Mouse (Mus musculus): ENCODE measurements at regions not wholly inside any gene's neighbourhood (a gene's known extent, or its start where the extent isn't known, plus 50 kb on each side); places are given as distances from the start of the nearest gene placed in this dataset.

DNA sequence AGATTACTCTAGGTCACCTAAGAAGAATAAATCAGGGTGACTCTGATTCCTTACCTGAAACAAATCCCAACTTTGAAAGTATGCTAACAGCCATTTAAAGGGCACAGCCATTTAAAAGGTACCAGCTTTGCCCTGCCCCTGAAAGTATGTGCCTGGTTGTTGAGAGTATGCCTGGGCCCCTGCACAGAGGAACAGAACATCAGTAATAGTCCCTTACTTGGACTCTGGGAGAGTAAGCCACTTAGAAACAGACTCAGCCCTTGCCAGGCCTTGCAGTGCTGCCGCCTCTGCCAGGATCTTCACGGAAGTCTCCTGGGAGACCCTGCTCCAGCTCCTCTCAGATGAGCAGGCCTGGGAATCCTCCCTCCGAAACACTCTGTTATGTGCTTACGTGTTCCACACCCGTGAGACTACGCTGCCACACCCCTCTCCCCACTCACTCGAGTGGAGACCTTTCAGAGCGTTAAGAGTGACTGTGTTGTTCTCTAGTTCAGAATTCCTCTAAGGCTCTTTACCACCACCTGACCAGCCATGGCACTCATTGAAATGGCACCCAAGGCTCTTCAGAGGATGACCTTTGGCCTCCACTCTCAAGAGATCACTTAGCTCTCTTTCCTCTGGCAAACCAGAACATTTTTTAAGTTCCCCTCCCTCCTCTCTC lies 150.4 kb downstream of the Ly86 start:
- Histone ChIP-seq H3K9ac (ENCODE audit: low read length) (no peak overlapping the region), H3K27me3 (ENCODE audit: control insufficient read depth, insufficient read depth, low read length) (no peaks in the 10 kb centered on the region), H3K36me3 (ENCODE audit: control insufficient read depth, insufficient read depth, low read length) (no peaks in the 10 kb centered on the region), H3K4me1 (replicated peaks; ENCODE audit: control insufficient read depth, insufficient read depth, low read length) (no peaks in the 10 kb centered on the region), H3K27ac (ENCODE audit: low read depth, low read length) (no peak overlapping the region), H3K4me2 (ENCODE audit: low read depth, low read length, severe bottlenecking) (no peak overlapping the region), H3K4me3 (ENCODE audit: low read depth, low read length) (no peak overlapping the region), H3K9me3 (ENCODE audit: control insufficient read depth, low read length) (no peaks in the 10 kb centered on the region)
- 82% methylated on average over 8 of the region's 8 CpGs for WGBS
- no peak for ATAC-seq (replicated peaks; ENCODE audit: low FRiP score)
- DNase-seq (ENCODE audit: low spot score) = no peak

DNA sequence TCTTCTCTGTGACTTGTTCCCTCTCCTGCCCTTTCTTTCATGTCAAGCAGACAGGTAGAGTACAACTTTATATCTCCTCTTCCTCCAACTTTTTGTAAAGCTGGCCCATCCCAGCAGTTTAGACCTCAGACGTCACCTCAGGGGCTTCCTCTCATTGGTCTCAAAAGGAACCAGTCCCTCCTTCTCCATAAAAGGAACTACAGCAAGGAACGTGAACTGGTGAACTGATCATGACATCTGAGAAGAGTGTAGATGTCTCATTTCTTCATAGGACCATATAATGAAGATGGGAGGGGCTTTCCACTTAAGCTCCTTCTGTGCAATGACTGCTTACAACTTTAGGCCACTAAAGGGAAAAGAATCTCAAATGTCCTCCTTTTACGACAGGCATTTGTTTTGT lies 153.0 kb downstream of the Ly86 start:
- DNase-seq (ENCODE audit: low spot score) = no peak
- H3K27me3 ChIP-seq (ENCODE audit: control insufficient read depth, insufficient read depth, low read length) = no peaks in the 10 kb centered on the region
- no peaks in the 10 kb centered on the region for H3K4me1 ChIP-seq (replicated peaks; ENCODE audit: control insufficient read depth, insufficient read depth, low read length)
- no peaks in the 10 kb centered on the region for H3K36me3 ChIP-seq (ENCODE audit: control insufficient read depth, insufficient read depth, low read length)
- 80% methylated on average over 3 of the region's 3 CpGs for WGBS
- no peak overlapping the region for H3K4me2 ChIP-seq (ENCODE audit: low read depth, low read length, severe bottlenecking)
- H3K4me3 ChIP-seq (ENCODE audit: low read depth, low read length) = no peak overlapping the region
- no peak overlapping the region for H3K9ac ChIP-seq (ENCODE audit: low read length)
- no peak overlapping the region for H3K27ac ChIP-seq (ENCODE audit: low read depth, low read length)
- ATAC-seq (replicated peaks; ENCODE audit: low FRiP score) = no peak
- no peaks in the 10 kb centered on the region for H3K9me3 ChIP-seq (ENCODE audit: control insufficient read depth, low read length)

DNA sequence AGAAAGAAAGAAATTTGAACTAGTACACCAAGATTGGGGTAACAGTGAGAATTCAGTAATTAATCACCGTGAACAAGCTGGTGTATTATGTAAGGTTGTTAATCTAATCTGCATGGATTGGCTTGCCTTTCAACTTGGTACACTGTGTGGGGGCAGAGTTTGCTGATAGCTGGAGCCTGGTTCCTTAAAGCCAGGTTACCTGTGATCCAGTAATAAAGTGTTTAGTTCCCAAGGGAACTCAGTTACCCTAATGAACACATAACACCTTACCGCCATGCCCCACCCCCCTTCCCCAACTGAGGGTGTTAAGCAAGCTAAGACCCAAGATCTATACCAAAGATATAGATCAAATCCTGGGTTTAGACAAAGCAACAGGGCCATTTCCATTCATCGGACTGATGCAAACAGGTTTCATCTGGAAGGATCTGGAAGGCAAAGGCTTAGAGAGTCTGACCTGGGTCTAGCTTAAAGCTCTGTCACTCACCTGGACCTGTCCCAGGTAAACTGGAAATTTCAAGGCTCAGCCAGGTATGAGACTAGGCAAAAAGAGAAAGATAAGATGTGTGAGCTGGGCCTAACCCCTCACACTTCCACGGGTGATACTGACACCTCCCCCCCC lies 155.8 kb downstream of the Ly86 start:
- H3K27ac ChIP-seq (ENCODE audit: low read depth, low read length) = no peak overlapping the region
- no peaks in the 10 kb centered on the region for H3K27me3 ChIP-seq (ENCODE audit: control insufficient read depth, insufficient read depth, low read length)
- no peak overlapping the region for H3K4me3 ChIP-seq (ENCODE audit: low read depth, low read length)
- no peak for DNase-seq (ENCODE audit: low spot score)
- 82% methylated on average over 4 of the region's 4 CpGs for WGBS
- H3K36me3 ChIP-seq (ENCODE audit: control insufficient read depth, insufficient read depth, low read length) = no peaks in the 10 kb centered on the region
- H3K4me2 ChIP-seq (ENCODE audit: low read depth, low read length, severe bottlenecking) = no peak overlapping the region
- ATAC-seq (replicated peaks; ENCODE audit: low FRiP score) = no peak
- 0 out of 2 replicates have a peak, but pooled peaks cover 2% of the 10 kb centered on the region for H3K4me1 ChIP-seq (replicated peaks; ENCODE audit: control insufficient read depth, insufficient read depth, low read length)
- no peak overlapping the region for H3K9ac ChIP-seq (ENCODE audit: low read length)
- no peaks in the 10 kb centered on the region for H3K9me3 ChIP-seq (ENCODE audit: control insufficient read depth, low read length)

DNA sequence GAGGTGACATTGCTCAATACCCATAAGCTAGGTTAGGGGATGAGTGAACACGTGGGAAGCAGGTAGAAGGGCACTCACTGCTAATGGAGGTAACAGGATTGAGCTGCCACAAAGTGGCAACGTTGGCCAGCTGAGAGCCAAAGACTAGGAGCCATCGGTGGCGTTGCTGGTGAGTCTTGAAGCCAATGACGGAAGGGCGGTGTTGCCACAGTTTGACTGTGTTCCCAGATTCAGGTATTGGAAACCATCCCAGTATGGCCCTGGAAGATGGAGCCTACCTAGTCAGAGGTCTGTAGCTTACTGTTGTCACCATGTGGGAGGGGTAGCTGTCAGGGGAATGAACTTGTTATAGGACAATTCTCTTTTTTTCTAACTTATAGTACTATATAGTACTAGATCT lies 158.4 kb downstream of the Ly86 start:
- DNase-seq (ENCODE audit: low spot score) (no peak), ATAC-seq (replicated peaks; ENCODE audit: low FRiP score) (no peak)
- no peaks in the 10 kb centered on the region for H3K27me3 ChIP-seq (ENCODE audit: control insufficient read depth, insufficient read depth, low read length)
- H3K9ac ChIP-seq (ENCODE audit: low read length) = no peak overlapping the region
- H3K27ac ChIP-seq (ENCODE audit: low read depth, low read length) = no peak overlapping the region
- H3K4me3 ChIP-seq (ENCODE audit: low read depth, low read length) = no peak overlapping the region
- peaks cover 2% of the 10 kb centered on the region; the same call in 1 of the 2 replicates for H3K4me1 ChIP-seq (replicated peaks; ENCODE audit: control insufficient read depth, insufficient read depth, low read length)
- WGBS = 93% methylated on average over 6 of the region's 6 CpGs
- H3K4me2 ChIP-seq (ENCODE audit: low read depth, low read length, severe bottlenecking) = no peak overlapping the region
- H3K9me3 ChIP-seq (ENCODE audit: control insufficient read depth, low read length) = no peaks in the 10 kb centered on the region
- no peaks in the 10 kb centered on the region for H3K36me3 ChIP-seq (ENCODE audit: control insufficient read depth, insufficient read depth, low read length)

DNA sequence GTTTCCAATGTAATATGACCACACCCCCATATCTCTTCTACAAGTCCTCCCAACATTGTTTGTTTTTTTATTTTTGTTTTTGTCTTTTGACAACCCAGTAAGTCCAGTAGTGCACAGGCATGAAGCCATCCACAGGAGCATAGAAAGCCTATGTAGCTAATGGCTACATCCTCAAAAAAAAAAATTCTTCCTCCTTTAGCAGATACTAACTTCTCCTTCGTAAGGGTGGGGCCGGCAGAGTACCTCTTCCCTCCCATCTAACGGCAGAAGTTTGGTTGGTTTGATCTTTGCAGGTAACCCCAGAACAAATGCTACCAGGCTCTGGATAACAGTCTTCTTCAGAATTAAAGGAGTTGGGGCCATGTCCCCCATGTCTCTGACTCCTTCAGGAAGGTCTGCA lies 158.9 kb downstream of the Ly86 start:
- DNase-seq (ENCODE audit: low spot score) = no peak
- Histone ChIP-seq H3K4me2 (ENCODE audit: low read depth, low read length, severe bottlenecking) (no peak overlapping the region), H3K4me1 (replicated peaks; ENCODE audit: control insufficient read depth, insufficient read depth, low read length) (peaks cover 5% of the 10 kb centered on the region; the same call in 1 of the 2 replicates), H3K4me3 (ENCODE audit: low read depth, low read length) (no peak overlapping the region), H3K9me3 (ENCODE audit: control insufficient read depth, low read length) (no peaks in the 10 kb centered on the region), H3K9ac (ENCODE audit: low read length) (no peak overlapping the region), H3K27me3 (ENCODE audit: control insufficient read depth, insufficient read depth, low read length) (no peaks in the 10 kb centered on the region), H3K27ac (ENCODE audit: low read depth, low read length) (no peak overlapping the region), H3K36me3 (ENCODE audit: control insufficient read depth, insufficient read depth, low read length) (no peaks in the 10 kb centered on the region)
- 93% methylated on average over 3 of the region's 3 CpGs for WGBS
- no peak for ATAC-seq (replicated peaks; ENCODE audit: low FRiP score)

DNA sequence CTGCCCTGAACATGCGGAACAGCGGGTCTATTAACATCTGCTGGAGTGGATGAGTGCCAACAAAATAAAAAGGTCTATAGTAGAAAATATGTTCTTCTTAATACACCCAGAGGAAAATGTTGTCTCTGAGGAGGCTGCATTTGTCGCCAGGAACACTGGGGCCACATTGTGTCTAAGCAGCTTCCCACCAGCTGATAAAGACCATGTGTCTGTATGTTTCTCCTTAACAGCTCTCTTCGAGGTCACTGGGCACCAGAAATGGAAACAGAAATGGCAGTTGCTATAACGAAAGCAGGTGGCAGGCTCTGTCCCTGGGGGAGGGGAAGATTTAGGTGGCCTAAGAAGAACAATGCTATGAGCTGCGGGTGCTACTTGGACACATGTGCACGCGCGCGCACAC lies 159.4 kb downstream of the Ly86 start:
- H3K4me1 ChIP-seq (replicated peaks; ENCODE audit: control insufficient read depth, insufficient read depth, low read length) = peaks cover 9% of the 10 kb centered on the region; the same call in 1 of the 2 replicates
- H3K9ac ChIP-seq (ENCODE audit: low read length) = no peak overlapping the region
- H3K27me3 ChIP-seq (ENCODE audit: control insufficient read depth, insufficient read depth, low read length) = no peaks in the 10 kb centered on the region
- H3K9me3 ChIP-seq (ENCODE audit: control insufficient read depth, low read length) = no peaks in the 10 kb centered on the region
- H3K4me2 ChIP-seq (ENCODE audit: low read depth, low read length, severe bottlenecking) = no peak overlapping the region
- WGBS = 82% methylated on average over 10 of the region's 10 CpGs
- ATAC-seq (replicated peaks; ENCODE audit: low FRiP score) (no peak), DNase-seq (ENCODE audit: low spot score) (no peak)
- no peaks in the 10 kb centered on the region for H3K36me3 ChIP-seq (ENCODE audit: control insufficient read depth, insufficient read depth, low read length)
- no peak overlapping the region for H3K27ac ChIP-seq (ENCODE audit: low read depth, low read length)
- no peak overlapping the region for H3K4me3 ChIP-seq (ENCODE audit: low read depth, low read length)

DNA sequence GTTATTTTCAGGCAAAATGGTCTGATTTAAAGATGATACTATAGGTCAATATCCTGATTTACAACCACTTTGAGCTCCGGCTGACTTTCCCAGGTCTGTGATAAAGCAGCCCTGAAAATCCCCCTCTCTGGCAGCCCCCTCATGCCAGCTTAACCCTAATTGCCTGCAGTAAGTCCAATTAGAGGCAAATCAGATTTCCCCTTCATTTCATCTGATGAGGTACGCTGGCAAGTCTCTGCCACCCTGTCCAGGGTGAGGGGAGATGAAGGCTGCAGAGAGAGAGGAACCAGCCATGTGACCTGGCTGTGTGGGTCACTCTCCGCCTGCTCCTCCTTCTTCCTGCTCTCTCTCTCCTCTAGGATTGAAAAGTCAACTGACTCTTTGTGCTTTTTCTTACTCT lies 160.6 kb downstream of the Ly86 start:
- no peaks in the 10 kb centered on the region for H3K36me3 ChIP-seq (ENCODE audit: control insufficient read depth, insufficient read depth, low read length)
- ATAC-seq (replicated peaks; ENCODE audit: low FRiP score) (peak; percentile 44; the same call in 1 of the 2 replicates), DNase-seq (ENCODE audit: low spot score) (no peak)
- H3K9me3 ChIP-seq (ENCODE audit: control insufficient read depth, low read length) = no peaks in the 10 kb centered on the region
- H3K9ac ChIP-seq (ENCODE audit: low read length) = no peak overlapping the region
- H3K4me1 ChIP-seq (replicated peaks; ENCODE audit: control insufficient read depth, insufficient read depth, low read length) = peaks cover 9% of the 10 kb centered on the region; the same call in 1 of the 2 replicates
- 66% methylated on average over 3 of the region's 3 CpGs for WGBS
- no peak overlapping the region for H3K4me3 ChIP-seq (ENCODE audit: low read depth, low read length)
- H3K27ac ChIP-seq (ENCODE audit: low read depth, low read length) = no peak overlapping the region
- no peaks in the 10 kb centered on the region for H3K27me3 ChIP-seq (ENCODE audit: control insufficient read depth, insufficient read depth, low read length)
- no peak overlapping the region for H3K4me2 ChIP-seq (ENCODE audit: low read depth, low read length, severe bottlenecking)

DNA sequence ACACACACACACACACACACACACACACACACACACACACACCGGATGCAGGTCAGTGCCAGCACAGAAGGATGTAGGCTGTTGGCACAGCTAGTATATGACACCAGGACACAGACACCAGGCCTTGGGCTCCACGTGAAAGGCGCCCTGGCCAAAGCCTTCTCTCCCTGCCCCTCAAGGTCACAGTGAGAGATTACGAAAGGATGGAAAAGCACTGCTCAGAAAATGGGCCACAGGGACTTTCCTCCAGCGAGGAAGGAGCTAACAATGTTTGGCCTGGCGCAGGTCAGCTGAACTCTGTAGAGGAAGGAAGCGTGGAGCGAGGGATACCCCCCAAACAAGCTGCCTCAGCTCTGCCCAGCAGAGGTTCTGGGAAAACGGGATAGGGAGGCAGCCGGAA lies 161.0 kb downstream of the Ly86 start:
- ATAC-seq (replicated peaks; ENCODE audit: low FRiP score) (no peak), DNase-seq (ENCODE audit: low spot score) (no peak)
- H3K9me3 ChIP-seq (ENCODE audit: control insufficient read depth, low read length) = no peaks in the 10 kb centered on the region
- no peaks in the 10 kb centered on the region for H3K36me3 ChIP-seq (ENCODE audit: control insufficient read depth, insufficient read depth, low read length)
- 72% methylated on average over 10 of the region's 10 CpGs for WGBS
- H3K4me3 ChIP-seq (ENCODE audit: low read depth, low read length) = no peak overlapping the region
- no peak overlapping the region for H3K27ac ChIP-seq (ENCODE audit: low read depth, low read length)
- H3K4me2 ChIP-seq (ENCODE audit: low read depth, low read length, severe bottlenecking) = no peak overlapping the region
- no peaks in the 10 kb centered on the region for H3K27me3 ChIP-seq (ENCODE audit: control insufficient read depth, insufficient read depth, low read length)
- peaks cover 9% of the 10 kb centered on the region; the same call in 1 of the 2 replicates for H3K4me1 ChIP-seq (replicated peaks; ENCODE audit: control insufficient read depth, insufficient read depth, low read length)
- no peak overlapping the region for H3K9ac ChIP-seq (ENCODE audit: low read length)

DNA sequence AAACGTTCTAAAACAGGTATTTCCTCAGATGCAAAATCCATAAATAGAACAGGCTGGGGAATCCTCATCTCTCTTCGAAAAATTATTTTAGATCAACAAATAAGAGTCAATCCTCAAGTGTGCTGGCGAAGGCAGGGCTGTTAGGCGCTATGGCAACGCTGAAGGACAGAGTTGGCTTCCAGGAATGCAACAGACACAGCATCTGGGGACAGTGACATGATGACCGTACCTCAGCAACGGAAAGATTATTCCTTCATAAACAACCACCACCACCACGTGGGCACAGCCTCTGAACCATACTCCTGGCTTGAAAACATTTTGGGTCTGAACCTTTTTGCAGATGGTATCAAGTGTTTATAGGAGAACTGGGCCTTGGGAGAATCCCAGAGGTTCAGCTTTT lies 161.7 kb downstream of the Ly86 start:
- WGBS = 77% methylated on average over 8 of the region's 8 CpGs
- no peaks in the 10 kb centered on the region for H3K27me3 ChIP-seq (ENCODE audit: control insufficient read depth, insufficient read depth, low read length)
- DNase-seq (ENCODE audit: low spot score) (no peak), ATAC-seq (replicated peaks; ENCODE audit: low FRiP score) (no peak)
- H3K36me3 ChIP-seq (ENCODE audit: control insufficient read depth, insufficient read depth, low read length) = no peaks in the 10 kb centered on the region
- no peak overlapping the region for H3K4me3 ChIP-seq (ENCODE audit: low read depth, low read length)
- no peaks in the 10 kb centered on the region for H3K9me3 ChIP-seq (ENCODE audit: control insufficient read depth, low read length)
- H3K4me1 ChIP-seq (replicated peaks; ENCODE audit: control insufficient read depth, insufficient read depth, low read length) = peaks cover 9% of the 10 kb centered on the region; the same call in 1 of the 2 replicates
- no peak overlapping the region for H3K4me2 ChIP-seq (ENCODE audit: low read depth, low read length, severe bottlenecking)
- no peak overlapping the region for H3K9ac ChIP-seq (ENCODE audit: low read length)
- no peak overlapping the region for H3K27ac ChIP-seq (ENCODE audit: low read depth, low read length)

Data from forebrain, embryonic 11.5 days (tissue).